Mouse (Mus musculus) small intestine, adult 2 months (tissue): Measurements from ENCODE around the gene Kcnc3.

Experiments
- CTCF ChIP-seq: fragments of 200-500 bp; IDR thresholded peaks from 2 replicates; pipeline ENCODE4 v1.5.1; 2012; ENCODE audit warnings: low read depth, mild to moderate bottlenecking, control low read depth, inconsistent platforms, low read length, moderate library complexity, mixed read lengths; ENCODE audit not compliant: insufficient replicate concordance, insufficient read length; ENCODE audit errors: extremely low read depth
- POLR2A ChIP-seq: fragments of 200-500 bp; IDR thresholded peaks from 2 replicates; pipeline ENCODE4 v1.6.1; 2012; ENCODE audit warnings: low read depth, mild to moderate bottlenecking, control low read depth, inconsistent platforms, low read length, moderate library complexity

DNA sequence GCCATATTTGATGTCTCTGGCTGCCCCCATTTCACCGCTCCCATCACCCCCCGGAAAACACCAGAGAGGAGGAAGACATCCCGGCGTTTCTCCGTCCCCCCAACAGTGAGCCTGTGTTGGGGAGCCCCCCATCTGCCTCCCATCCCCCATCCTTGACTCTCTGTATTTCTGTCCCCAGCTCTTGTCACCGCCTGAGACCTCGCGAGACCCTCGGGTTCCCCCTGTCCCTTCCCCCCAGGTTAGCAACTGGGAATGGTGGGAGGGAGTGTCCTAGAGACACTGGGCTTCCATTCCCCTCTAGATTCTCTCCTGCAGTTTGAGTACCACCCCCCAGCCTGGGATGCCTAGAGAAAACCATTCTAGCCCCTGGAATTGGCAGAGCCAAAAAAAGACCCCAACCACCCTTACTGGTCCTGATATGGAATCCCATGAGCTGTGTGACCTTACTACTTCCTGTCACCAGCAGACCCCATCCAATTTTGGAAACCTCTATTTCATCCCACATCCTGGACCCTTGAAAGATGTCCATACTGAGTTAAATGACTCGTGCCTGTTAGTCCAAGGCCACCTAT lies 10.3 kb downstream of the Kcnc3 start:
- TF ChIP-seq CTCF (no peak), POLR2A (no peak)
